Mouse (Mus musculus): ENCODE measurements around the gene Ccdc57. TPM values are rescaled to one million over a fixed set of nuclear protein-coding genes. Genes with fewer than 3 reads are reported as not detected.
"Not testable (repeated sequence)": the region's sequence is repeated elsewhere in the genome, so short reads cannot be mapped to it uniquely, and the experiment has no call there.

The Ccdc57 gene
- polyA plus RNA-seq, 1 experiment from 2014 or later = 5.7 TPM

DNA sequence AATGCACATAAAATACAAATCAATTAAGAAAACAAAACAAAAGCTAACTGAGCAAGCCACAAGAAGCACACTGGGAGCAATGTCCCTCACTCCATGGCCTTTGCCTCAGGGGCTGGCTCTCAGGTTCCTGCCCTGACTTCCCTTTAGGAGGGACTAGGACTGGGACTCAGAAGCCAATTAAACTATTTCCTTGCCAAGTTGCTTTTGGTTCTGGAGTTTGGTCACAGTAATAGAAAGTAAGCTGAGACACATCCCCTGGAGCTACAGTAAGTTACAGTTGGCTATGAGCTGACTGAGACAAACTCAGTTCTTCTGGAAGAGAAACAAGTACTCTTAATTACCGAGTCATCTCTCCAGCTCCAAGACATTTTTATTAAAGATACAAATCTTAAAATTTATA is 66.9 kb downstream of the Ccdc57 start:
- TF ChIP-seq CTCF (IDR thresholded peaks at IDR 0.05; ENCODE audit: low read depth) = no peak

GRCm38 (mm10) chr11:120862819-120863218 is 69.9 kb downstream of the Ccdc57 start:
- DNase-seq (ENCODE audit: low spot score) (no peak), ATAC-seq (replicated peaks; ENCODE audit: low FRiP score, low read depth) (no peak)
- Histone ChIP-seq H3K4me2 (ENCODE audit: low read length) (no peak overlapping the region), H3K27me3 (ENCODE audit: insufficient read depth, low read length) (no peaks in the 10 kb centered on the region), H3K4me3 (replicated peaks; ENCODE audit: low read depth, low read length) (no peak overlapping the region), H3K4me1 (replicated peaks; ENCODE audit: insufficient read depth, low read length) (no peaks in the 10 kb centered on the region), H3K27ac (no peak overlapping the region), H3K9ac (ENCODE audit: low read depth, low read length) (no peak overlapping the region), H3K9me3 (replicated peaks; ENCODE audit: low read length) (no peaks in the 10 kb centered on the region), H3K36me3 (ENCODE audit: insufficient read depth, low read length) (0 out of 2 replicates have a peak, but pooled peaks cover 11% of the 10 kb centered on the region)
- 56% methylated on average over 10 of the region's 10 CpGs for WGBS
- TF ChIP-seq CTCF (IDR thresholded peaks at IDR 0.05; ENCODE audit: low read depth) = no peak

More for the DNA sequence above, 66.9 kb downstream of the Ccdc57 start:
- WGBS = 83% methylated on average over 1 of the region's 1 CpGs
- Histone ChIP-seq H3K9ac (ENCODE audit: low read depth, low read length) (no peak overlapping the region), H3K4me2 (ENCODE audit: low read length) (no peak overlapping the region), H3K36me3 (ENCODE audit: insufficient read depth, low read length) (no peaks in the 10 kb centered on the region), H3K4me1 (replicated peaks; ENCODE audit: insufficient read depth, low read length) (no peaks in the 10 kb centered on the region), H3K4me3 (replicated peaks; ENCODE audit: low read depth, low read length) (no peak overlapping the region), H3K27ac (no peak overlapping the region), H3K27me3 (ENCODE audit: insufficient read depth, low read length) (no peaks in the 10 kb centered on the region), H3K9me3 (replicated peaks; ENCODE audit: low read length) (no peaks in the 10 kb centered on the region)
- ATAC-seq (replicated peaks; ENCODE audit: low FRiP score, low read depth) (no peak), DNase-seq (ENCODE audit: low spot score) (no peak)

DNA sequence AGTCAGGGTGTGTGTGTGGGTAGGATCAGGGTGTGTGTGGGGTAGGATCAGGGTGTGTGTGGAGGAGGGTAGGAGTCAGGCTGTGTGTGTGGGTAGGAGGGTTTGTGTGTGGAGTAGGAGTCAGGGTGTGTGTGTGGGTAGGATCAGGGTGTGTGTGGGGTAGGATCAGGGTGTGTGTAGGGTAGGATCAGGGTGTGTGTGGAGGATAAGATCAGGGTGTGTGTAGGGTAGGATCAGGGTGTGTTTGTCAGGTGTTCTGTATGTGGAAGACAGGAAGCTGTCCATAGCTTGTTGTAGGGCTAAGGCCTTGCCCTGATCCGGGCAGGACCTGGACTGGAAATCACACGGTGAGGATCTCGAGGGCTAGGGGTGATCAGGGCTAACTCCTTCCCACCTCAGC is 76.7 kb downstream of the Ccdc57 start:
- DNase-seq (ENCODE audit: low spot score); H3K27ac ChIP-seq; H3K4me3 ChIP-seq (replicated peaks; ENCODE audit: low read depth, low read length); ATAC-seq (replicated peaks; ENCODE audit: low FRiP score, low read depth); H3K9ac ChIP-seq (ENCODE audit: low read depth, low read length); H3K27me3 ChIP-seq (ENCODE audit: insufficient read depth, low read length); H3K9me3 ChIP-seq (replicated peaks; ENCODE audit: low read length); H3K4me2 ChIP-seq (ENCODE audit: low read length): not testable (repeated sequence)
- 0 out of 2 replicates have a peak, but pooled peaks cover 11% of the 10 kb centered on the region for H3K36me3 ChIP-seq (ENCODE audit: insufficient read depth, low read length)
- H3K4me1 ChIP-seq (replicated peaks; ENCODE audit: insufficient read depth, low read length) = peaks cover 14% of the 10 kb centered on the region
- 87% methylated on average over 3 of the region's 3 CpGs for WGBS

- H3K9ac ChIP-seq (ENCODE audit: low read depth, low read length) = no peak overlapping the region
- H3K9me3 ChIP-seq (replicated peaks; ENCODE audit: low read length) = no peaks in the 10 kb centered on the region
- H3K27ac ChIP-seq = 0 out of 2 replicates have a peak overlapping the region, but pooled peaks have one; percentile 48
- 80% methylated on average over 4 of the region's 4 CpGs for WGBS
- no peaks in the 10 kb centered on the region for H3K27me3 ChIP-seq (ENCODE audit: insufficient read depth, low read length)
- TF ChIP-seq CTCF (IDR thresholded peaks at IDR 0.05; ENCODE audit: low read depth) = no peak
- no peak overlapping the region for H3K4me3 ChIP-seq (replicated peaks; ENCODE audit: low read depth, low read length)
- no peak overlapping the region for H3K4me2 ChIP-seq (ENCODE audit: low read length)
- H3K36me3 ChIP-seq (ENCODE audit: insufficient read depth, low read length) = 0 out of 2 replicates have a peak, but pooled peaks cover 2% of the 10 kb centered on the region
- H3K4me1 ChIP-seq (replicated peaks; ENCODE audit: insufficient read depth, low read length) = peaks cover 18% of the 10 kb centered on the region
- no peak for DNase-seq (ENCODE audit: low spot score)
- ATAC-seq (replicated peaks; ENCODE audit: low FRiP score, low read depth) = no peak
Observed at GRCm38 (mm10) chr11:120853788-120854187, 78.9 kb downstream of the Ccdc57 start.

- Histone ChIP-seq H3K36me3 (ENCODE audit: insufficient read depth, low read length) (0 out of 2 replicates have a peak, but pooled peaks cover under 1% of the 10 kb centered on the region), H3K9me3 (replicated peaks; ENCODE audit: low read length) (no peaks in the 10 kb centered on the region), H3K4me2 (ENCODE audit: low read length) (no peak overlapping the region), H3K9ac (ENCODE audit: low read depth, low read length) (no peak overlapping the region), H3K4me1 (replicated peaks; ENCODE audit: insufficient read depth, low read length) (peaks cover 18% of the 10 kb centered on the region), H3K27ac (peak overlapping the region; percentile 80), H3K4me3 (replicated peaks; ENCODE audit: low read depth, low read length) (no peak overlapping the region), H3K27me3 (ENCODE audit: insufficient read depth, low read length) (no peaks in the 10 kb centered on the region)
- 98% methylated on average over 4 of the region's 4 CpGs for WGBS
- ATAC-seq (replicated peaks; ENCODE audit: low FRiP score, low read depth) (no peak), DNase-seq (ENCODE audit: low spot score) (no peak)
- TF ChIP-seq CTCF (IDR thresholded peaks at IDR 0.05; ENCODE audit: low read depth) = no peak
Observed at GRCm38 (mm10) chr11:120853158-120853557, 79.5 kb downstream of the Ccdc57 start.

DNA sequence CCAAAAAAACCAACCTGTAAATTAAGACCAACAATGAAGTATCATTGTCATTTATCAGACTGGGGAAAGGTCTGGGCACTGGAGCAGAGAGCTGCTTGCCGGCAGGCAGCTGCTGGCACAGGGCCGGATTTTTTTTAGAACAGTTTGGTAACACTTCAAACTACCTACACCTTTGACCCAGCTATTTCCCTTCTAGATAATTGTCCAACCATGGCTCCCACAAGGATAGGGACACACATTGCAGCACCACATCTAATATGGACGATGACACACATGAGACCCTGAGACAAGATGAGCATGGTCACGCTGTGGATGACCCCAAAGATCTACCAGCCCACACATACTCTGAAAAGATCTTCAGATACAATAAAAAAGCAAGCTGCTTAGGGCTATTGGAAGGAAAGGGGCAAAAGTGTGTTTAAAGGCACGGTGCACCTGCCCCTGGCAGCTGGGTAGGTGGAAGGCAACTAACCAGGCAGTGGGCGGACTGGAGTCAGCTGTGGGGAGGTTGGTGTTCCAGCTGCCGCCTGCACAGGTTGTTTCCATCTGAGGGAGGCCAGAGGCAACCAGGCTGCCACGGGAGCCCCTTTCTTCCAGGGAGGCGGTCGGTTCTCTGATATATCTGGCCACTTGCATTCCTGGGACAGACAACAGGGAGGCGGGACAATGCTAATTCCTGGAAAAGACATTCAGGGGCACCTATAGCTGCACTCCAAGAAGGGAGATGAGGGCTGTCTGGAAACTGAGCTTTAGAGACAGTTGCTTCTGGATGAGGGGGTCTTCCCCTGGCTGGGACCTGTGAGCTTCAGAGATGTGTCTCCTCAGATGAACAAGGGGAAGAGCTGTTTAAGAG is 80.4 kb downstream of the Ccdc57 start:
- 30% methylated on average over 11 of the region's 11 CpGs for WGBS
- ATAC-seq (replicated peaks; ENCODE audit: low FRiP score, low read depth) = no peak; the same call in 1 of the 2 replicates
- TF ChIP-seq CTCF (IDR thresholded peaks at IDR 0.05; ENCODE audit: low read depth) = no peak
- Histone ChIP-seq H3K9ac (ENCODE audit: low read depth, low read length) (no peak overlapping the region), H3K27ac (peak overlapping the region; percentile 80), H3K36me3 (ENCODE audit: insufficient read depth, low read length) (no peaks in the 10 kb centered on the region), H3K27me3 (ENCODE audit: insufficient read depth, low read length) (no peaks in the 10 kb centered on the region), H3K4me1 (replicated peaks; ENCODE audit: insufficient read depth, low read length) (peaks cover 18% of the 10 kb centered on the region), H3K4me2 (ENCODE audit: low read length) (no peak overlapping the region), H3K9me3 (replicated peaks; ENCODE audit: low read length) (no peaks in the 10 kb centered on the region), H3K4me3 (replicated peaks; ENCODE audit: low read depth, low read length) (no peak overlapping the region)
- DNase-seq (ENCODE audit: low spot score) = peak; percentile 69

All from kidney, postnatal 0 days (tissue).